Mouse (Mus musculus) NIH3T3 (cell line): ENCODE measurements around the gene Xndc1.

Experiments
- DNase-seq: peaks from one replicate; pipeline ENCODE4 v3.0.0-alpha.2; 2012; ENCODE audit warnings: low read depth

The Xndc1 gene

DNA sequence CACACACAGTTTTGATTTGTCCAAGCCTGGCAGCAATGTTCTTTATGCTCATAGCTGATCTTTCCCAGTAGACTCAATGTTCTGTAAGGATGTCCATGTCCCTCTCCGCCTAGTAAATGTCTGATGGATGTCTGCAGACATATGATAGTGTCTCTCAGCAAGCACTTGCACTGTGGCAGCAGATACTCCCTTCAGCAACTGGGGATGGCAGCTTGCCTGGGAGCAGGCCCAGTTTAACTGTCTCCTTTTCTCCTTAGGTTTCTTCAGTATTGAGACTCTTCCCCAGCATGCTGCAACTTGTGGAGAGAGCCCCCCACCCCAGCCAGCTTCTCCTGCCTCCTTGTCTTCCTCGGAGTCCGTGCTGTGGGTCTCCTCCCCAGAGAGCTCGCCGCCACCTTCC lies 16.5 kb downstream of the Xndc1 start:
- no peak for DNase-seq

GRCm38 (mm10) chr7:102082816-102083215 lies 17.5 kb downstream of the Xndc1 start, which contains the start of gene Trpc2:
TSS of gene Trpc2 (plus strand) at chr7:102083116.
- DNase-seq, result no peak

GRCm38 (mm10) chr7:102084041-102084696 lies 18.9 kb downstream of the Xndc1 start:
- DNase-seq, result no peak

DNA sequence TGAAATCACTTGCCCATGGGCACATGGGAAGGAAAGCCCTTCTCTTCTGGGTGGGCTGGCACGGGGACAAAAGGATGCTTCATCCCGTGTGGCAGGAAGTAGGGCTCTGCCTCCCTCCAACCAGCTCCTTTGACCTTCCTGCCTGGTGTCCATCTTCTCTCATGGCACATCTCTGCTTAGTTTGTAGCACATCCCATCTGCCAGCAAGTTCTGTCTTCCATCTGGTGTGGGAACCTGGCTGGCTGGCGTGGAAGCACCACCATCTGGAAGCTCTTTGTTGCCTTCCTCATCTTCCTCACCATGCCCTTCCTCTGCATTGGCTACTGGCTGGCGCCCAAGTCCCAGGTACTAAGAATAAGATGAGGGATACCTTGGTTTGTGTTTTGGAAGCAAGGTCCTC lies 22.0 kb downstream of the Xndc1 start:
- no peak for DNase-seq

- no peak for DNase-seq
Observed at GRCm38 (mm10) chr7:102099760-102100661, 34.7 kb downstream of the Xndc1 start.

DNA sequence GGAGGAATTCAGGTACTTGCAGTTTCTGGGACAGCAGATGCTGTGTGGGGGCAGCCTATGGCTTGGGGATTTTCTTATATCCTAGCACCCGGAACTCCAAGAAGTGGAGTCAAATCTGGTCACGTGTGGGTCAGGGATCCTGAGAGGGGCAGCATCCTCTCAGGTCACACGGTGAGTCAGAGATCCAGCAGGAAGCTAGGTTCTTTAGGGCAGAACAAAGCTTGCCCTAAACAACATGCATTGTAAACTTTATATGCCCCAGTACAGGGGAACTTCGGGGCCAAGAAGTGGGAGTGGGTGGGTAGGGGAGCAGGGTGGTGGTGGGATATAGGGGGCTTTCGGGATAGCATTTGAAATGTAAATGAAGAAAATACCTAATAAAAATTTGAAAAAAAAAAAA lies 35.6 kb downstream of the Xndc1 start:
- no peak for DNase-seq

DNA sequence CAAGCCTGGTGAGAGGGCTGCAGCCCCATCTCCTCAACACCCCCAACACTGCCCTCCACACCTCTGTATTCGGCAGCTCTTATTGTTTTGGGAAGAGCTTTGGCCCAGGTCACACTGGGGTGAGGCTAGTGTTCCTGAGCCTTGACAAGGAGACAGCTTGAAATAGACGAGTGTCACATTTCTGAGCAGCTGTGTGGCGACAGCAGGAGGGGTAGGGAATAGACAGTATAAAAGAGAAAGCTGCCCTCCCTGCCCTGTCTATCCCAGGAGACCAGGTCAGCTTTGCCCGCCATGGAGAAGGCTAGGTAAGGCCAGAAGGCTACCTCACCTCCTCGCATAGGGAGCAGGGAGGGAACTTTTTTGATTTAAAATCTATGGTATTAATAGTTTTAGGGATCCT lies 36.2 kb downstream of the Xndc1 start, which contains the start of gene Art1:
Gene Art1, plus strand, starts transcription at position 257 of the 400 bp plus-strand sequence.
- DNase-seq, result no peak

DNA sequence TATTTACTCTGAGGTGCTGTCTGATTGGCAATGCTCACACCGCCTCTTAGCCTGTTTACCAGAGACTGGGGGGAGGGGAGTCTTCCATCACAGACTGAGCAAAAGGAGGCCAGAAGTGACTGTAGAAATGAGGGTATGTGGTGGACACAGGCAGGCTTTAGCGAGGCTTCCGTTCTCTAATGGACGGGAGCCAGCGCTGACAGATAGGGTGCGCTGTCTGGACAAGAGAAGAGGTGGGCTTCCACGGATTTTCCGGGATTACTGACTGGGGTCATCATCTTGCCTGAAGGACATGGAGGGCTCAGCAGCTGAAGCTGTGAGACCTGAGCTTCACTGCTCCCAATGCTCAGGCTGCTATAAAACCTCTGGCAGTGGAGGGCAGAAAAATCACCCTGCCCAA lies 36.9 kb downstream of the Xndc1 start:
- DNase-seq, result no peak

GRCm38 (mm10) chr7:102102696-102103095 lies 37.4 kb downstream of the Xndc1 start:
- no peak for DNase-seq

DNA sequence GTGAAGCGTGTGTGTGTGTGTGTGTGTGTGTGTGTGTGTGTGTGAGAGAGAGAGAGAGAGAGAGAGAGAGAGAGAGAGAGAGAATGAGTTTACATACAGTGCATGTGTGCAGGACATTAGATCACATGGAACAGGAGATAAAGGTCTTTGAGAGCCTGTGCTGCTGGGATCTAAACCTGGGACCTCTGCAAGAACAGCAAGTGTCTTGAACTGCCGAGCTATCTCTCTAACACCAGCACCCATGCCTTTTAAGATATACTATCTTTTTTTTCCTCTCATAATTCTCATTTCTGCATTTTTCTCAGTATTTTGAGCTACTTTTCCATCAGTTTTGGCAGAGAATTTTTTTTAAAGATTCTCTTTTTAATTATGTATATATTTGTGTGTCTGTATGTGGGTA lies 38.2 kb downstream of the Xndc1 start:
- no peak for DNase-seq

DNA sequence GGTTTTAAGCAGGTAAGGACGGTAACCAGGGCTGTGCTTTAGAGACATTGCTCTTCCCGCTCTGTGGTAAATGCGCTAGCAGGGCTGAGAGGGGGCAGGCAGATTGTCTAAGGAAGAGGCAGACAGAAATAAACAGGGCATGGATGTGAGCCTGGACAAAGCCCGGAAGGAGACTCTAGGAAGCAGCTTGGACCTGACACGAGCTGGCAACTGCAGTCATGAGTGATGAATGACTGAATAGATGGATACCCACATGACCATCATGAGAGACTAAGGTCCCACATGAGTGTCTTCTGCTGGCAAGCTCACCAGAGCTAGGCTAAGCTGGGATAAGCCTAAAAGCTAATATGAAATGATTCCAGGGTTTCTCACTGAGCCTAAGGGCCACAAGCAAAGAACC lies 38.8 kb downstream of the Xndc1 start:
- DNase-seq, result no peak

DNA sequence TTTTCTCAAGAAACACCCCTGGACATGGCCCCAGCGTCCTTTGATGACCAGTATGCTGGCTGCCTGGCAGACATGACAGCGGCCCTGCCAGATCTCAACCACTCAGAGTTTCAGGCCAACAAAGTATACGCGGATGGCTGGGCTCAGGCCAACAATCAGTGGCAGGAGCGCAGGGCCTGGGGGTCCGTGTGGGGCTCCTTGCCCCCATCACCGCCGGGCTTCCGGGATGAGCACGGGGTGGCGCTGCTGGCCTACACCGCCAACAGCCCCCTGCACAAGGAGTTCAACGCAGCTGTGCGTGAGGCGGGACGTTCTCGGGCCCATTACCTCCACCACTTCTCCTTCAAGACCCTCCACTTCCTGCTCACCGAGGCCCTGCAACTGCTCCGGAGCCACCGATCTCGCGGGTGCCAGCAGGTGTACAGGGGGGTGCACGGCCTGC lies 41.4 kb downstream of the Xndc1 start:
- DNase-seq, result no peak

GRCm38 (mm10) chr7:102108206-102108605 lies 42.9 kb downstream of the Xndc1 start:
- peak; percentile 15 for DNase-seq

GRCm38 (mm10) chr7:102109171-102109570 lies 43.9 kb downstream of the Xndc1 start, which contains the start of gene Art5:
TSS of gene Art5 (minus strand) at chr7:102109489.
- DNase-seq, result no peak

GRCm38 (mm10) chr7:102109746-102110145 lies 44.4 kb downstream of the Xndc1 start:
- DNase-seq, result no peak

DNA sequence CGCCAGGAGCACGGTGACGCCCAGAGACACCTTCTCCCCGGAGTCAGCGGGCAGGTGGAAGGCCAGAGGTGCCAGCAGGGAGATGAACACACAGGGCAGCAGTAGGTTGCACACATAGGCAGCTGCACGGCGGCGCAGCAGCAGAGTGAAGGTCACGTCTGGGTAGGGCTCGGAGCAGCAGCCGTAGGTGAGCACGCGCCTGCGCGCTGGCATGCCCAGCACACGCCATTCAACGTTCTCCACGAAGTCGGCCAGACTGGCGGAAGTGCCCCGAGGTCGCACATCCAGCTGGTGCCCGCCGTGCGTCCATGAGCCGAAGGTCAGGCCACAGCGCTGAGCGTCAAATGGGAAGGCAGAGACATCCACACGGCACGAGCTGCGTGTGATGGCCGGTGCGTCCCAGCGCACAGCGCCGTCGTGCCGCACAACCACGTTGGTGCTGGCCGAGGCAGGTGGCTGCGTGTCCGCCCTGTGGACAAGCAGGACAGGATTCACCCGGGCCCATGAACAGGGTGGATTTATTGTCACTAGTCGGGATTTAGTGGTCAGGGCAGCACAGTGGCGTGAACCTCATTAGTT lies 47.9 kb downstream of the Xndc1 start:
- DNase-seq, result no peak

- DNase-seq, result peak; percentile 39
Observed at GRCm38 (mm10) chr7:102116579-102117331, 51.4 kb downstream of the Xndc1 start, which contains the start of gene Chrna10. TSS of gene Chrna10 (minus strand) at chr7:102116828.

DNA sequence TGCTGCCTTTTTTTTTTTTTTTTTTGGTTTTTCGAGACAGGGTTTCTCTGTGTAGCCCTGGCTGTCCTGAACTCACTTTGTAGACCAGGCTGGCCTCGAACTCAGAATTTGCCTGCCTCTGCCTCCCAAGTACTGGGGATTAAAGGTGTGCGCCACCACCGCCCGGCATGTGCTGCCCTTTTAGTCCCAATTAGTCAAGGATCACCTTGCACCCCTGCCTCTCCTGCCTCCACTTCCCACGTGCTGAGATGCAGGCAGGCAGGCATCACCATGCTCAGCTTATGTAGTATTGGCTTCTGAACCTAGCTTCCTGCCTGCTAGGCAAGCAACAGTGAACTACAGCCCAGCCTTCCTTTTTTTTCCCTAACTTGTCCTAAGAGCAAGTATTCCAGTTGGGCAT lies 52.1 kb downstream of the Xndc1 start:
- DNase-seq, result no peak

DNA sequence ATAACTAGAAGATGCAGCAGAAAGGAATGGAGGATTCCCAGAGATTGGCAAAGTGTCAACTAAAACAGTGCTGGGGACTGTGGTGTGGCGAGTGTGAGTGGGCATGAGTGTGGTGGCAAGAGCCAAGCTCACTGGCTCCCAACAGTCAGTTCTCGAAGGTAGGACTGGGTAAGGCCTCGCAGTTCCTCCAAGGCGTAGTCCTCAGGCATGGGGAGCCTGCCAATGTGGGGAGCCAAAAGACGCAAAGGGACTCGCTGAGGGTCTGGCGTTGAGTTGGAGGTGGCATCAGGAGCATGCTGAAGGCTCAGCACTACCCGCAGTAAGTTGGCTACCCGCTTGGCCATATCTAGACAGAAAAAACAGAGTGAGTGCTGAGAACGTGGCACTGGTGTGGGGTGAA lies 55.0 kb downstream of the Xndc1 start:
- DNase-seq, result no peak

GRCm38 (mm10) chr7:102132395-102132794 lies 67.1 kb downstream of the Xndc1 start:
- DNase-seq, result no peak
